Mouse (Mus musculus) urinary bladder, postnatal 36 days (tissue): ENCODE results near the gene Ddt.

Experiments
- DNase-seq, 2 experiments: peaks; one replicate each; pipeline ENCODE4 v3.0.0; 2022; ENCODE audit warnings: low spot score in 2 of 2, mixed read lengths in 1 of 2

Gene Ddt

DNA sequence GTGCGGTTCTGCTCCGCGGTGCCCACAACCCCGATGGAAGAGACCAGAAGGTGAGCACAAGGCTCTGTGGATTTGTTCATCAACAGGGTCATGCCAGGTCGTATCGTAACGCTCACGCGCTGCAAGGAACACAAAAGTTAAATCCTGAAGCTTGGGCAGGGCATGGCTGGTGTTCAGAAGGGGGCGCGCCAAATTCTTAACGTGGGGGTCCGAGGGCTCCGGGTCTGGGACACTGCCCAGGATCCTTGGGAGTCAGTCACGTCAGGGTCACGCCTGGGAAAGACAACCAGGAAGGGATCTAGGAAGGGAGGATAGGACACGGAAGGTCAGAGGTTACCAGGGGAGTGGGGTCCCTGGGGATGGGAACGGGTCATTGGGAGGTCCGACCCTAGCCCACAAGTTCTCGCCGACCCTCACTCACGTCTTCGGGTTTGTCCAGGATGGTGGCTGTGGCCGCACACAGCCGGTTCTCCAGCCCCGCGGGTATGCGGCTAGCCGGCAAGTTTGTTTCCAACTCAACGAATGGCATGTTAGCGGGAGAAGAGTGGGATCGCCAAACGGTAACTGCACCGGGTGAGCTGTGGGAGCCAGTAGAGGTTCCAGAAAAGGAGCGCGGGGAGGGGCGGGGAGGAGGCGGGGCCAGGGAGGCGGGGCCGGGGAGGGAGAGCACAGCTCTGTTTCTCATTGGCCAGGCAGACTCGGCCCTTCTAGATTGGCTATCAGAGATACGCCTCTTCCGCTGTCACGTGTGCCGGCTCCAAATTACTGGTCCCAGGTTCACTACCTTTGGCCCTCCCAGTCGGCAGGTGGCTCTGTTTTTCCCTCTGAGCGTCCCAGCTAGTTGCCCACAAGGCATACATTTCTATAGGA is at the start of gene Ddt:
TSS of gene Ddt (minus strand) at position 620 of the 870 bp plus-strand sequence.
- DNase-seq = peak; percentile 68 to 82

DNA sequence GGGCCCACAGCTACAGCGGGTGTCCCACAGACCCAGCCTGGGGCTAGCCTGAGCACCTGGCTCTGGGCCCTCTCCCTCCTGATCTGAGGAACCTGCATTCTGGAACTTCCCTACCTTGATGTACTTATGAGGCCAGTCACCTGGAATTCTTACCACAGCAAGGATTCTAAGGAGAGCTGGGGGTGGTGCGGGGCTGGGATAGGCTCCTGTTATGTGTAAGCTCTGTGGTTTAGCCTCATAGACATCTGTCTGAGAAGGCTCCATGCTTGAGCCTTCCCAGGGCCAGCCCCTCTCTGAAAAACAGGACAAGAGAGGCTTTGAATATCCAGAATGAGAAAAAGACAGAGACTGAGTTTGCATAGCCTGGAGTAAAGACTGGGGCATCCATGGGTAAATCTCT is 49.2 kb upstream of the Ddt start, which contains the start of gene Gstt4:
TSS of gene Gstt4 (minus strand) at position 101 of the 400 bp plus-strand sequence.
- DNase-seq = no peak

DNA sequence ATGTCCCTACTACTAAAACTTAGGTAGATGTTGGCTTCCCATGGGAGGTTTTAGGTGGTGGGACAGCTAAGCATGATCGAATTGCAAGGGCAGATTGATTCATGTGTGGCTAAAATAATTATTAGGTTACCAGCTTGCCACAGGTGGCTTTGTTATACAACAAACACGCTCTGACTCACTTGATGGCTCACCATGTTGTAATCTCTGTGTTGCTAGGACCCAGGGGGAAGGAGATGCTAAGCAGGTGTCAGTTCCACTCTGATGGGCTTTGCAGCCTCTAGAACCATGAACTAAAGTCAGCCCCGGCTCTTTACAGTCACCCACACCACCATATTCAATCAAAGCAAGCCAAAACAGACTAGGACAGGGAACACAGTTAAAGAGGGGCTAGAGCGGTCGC is 46.7 kb upstream of the Ddt start:
- no peak for DNase-seq

DNA sequence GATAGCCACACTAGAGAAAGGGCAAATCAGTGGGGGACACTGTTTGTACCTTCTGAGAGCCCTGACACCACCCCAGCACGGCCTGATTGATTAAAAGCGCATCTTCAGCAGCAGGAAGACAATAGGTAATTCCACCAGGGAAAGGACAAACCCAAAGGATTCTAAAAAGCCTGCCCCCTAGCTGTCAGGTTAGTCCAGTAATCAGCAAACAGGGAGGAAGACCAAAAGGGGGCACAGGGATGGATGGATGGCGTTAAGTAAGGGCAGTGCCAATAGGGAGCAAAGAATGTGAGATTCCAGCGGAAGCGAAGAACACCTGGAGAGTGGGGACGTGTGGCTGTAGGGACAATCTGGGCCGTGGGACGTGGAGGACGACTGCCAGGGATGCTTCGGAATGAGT is 45.4 kb upstream of the Ddt start:
- DNase-seq = no peak

DNA sequence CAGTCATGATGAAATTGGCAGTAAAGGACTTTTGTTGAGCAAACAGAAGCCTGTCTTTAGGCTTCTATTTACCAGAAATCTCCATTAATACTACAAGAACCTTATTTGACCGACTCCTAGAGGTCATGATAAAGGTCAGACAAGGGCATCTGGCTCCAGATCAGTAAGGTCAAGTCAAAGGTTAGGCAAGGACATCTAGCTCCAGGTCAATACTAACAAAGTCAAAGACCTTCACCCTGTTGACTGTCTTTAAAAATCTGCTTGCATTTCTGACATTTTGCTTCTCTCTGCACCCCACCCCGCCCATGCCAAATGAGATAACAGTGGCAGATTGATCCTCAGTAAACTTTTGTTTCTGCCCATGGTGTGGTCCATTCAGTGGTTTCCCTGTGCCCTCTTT is 31.0 kb upstream of the Ddt start:
- DNase-seq = no peak

DNA sequence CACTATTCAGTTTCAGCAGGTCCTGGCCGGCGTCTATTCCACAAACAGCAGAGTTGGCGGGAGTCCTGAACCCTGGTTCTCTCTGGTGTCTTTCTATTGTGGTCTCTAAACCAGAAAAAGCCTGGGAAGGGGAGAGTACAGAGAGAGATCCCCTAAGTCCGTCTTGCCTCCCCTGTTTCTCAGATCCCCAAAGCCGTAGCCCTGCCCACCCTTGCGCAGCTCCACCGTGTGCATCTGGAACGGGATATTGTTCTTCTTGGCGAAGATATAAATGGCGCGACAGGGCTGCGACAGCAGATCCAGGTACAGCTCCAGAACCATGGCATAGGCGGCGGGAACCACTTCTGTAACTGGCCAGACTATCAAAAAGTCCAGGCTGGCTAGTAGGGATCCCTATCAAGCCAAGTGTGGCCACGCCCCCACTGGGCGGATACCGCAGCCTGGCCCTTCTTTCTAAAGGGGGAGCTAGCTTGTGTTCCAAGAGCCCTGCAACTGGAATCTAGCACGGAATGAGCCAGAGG is 25.0 kb upstream of the Ddt start, which contains the start of gene Gstt1:
TSS of gene Gstt1 (minus strand) at position 409 of the 521 bp plus-strand sequence.
- peak; percentile 66 to 76 for DNase-seq

DNA sequence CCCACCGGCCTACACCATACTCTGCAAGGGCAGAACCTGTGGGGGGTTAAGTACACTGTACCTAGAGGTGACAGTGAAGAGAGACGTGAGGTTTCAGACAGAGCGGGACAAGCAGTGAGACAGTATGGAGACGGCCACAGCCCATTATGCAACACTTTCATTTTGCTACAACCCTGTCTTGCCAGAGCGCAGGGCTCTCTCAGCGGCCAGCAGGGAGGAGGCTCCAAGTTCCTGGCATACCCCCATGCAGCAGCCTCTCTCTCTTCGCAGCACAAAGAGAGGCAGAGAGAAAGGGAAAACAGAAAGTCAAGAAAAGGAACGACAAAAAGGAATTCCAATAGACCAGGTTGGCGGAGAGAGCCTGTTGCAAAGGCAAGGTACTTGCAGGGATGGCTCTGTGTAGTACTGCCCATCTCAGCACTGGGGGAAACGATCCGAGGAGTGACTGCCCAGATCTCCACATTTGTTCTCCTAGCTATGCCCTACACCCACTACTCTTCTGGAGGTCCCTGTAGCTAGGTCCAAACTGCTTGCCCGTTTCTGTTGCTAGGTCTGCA is 24.5 kb upstream of the Ddt start:
- DNase-seq = peak; percentile 39 to 68

DNA sequence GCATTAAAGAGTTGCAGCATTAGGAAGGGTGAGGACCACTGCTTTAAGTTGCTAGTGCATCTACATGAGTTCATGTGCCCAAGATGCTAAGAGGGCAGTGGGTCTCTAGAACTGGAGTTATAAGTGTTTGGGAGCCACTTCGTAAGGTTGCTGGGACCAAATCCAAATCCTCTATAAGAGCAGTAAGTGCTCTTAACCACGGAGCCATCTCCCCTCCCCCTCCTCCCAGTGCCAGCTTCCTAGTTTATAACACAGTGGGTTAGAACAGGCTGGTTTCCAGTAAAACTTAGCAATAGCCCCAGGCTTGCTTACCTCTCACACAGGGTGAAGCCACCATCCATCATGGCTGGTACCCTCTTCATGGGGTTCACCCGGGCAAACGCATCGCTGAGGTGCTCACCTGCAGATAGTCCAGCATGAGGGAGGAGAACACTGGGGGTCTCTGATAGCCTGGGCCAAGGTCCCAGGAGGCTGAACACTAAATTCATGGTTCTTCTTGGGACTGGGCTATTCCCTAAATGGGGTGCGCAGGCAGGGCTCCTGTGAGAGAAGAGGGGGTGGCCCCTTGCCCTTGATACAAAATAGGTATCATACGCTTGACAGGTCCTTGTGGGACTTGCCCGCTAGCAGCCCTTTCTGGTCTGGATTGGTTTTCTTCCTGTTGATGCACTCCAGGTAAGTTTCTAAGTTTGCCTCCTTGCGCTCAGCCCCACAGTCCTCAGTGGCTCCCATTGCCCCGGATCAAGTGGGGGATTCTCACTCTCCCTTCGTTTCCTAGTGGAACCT is 23.7 kb upstream of the Ddt start:
- no peak for DNase-seq

DNA sequence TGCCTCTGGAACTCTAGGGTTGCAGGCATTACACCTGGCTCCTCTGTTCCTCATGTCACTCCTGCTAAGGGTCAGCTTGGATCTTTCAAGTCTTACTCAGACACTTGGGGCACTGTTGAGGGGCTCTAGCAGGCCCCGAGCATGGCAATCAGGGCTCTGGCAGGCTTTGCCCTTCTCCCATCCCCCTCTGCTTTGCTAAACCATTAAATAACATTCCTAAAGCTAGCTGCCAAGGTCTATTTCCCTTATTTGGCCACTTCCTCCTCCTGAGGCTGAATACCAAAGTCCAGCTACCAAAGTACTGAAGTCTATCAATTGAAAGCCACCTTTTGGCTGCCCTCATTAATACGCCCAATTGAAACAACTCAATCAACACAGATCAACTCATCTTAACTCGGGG is 21.7 kb upstream of the Ddt start:
- DNase-seq = no peak

DNA sequence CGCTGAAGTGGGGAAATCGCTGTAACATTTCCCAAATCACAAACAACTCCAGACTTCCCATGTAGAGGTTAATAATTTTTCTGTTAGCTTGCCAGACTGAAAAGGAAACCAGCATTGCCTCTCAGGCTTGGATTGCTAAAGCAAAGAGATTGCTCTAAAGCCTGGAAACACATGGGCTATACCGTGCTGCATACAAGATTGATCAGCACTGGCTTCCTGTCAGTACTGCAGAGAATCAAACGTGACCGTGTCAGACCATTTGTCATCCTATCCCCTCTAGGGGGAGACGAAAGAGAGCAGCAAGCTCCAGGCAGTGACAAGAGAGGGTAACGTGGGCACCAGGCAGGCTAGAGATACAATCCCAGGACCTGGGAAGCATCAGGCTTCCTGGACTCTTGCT is 17.6 kb upstream of the Ddt start:
- no peak for DNase-seq

DNA sequence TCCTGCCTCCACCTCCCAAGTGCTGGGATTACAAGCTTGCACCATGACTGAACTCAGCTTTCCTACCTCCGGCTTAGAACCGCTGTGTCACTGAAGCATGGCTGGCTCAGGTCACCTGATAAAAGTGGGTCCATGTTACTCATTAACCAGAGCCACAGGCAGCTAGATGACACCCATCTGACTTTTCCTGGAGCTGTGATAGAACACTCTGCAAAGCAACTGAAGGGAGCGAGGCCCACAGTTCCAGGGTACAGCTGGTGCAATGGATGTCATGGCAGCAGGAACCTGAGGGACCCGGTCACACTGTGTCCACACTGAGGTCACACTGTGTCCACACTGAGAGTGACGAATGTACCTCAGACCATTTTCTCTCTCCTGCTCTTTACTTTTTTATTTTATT is 16.6 kb upstream of the Ddt start:
- DNase-seq = no peak

DNA sequence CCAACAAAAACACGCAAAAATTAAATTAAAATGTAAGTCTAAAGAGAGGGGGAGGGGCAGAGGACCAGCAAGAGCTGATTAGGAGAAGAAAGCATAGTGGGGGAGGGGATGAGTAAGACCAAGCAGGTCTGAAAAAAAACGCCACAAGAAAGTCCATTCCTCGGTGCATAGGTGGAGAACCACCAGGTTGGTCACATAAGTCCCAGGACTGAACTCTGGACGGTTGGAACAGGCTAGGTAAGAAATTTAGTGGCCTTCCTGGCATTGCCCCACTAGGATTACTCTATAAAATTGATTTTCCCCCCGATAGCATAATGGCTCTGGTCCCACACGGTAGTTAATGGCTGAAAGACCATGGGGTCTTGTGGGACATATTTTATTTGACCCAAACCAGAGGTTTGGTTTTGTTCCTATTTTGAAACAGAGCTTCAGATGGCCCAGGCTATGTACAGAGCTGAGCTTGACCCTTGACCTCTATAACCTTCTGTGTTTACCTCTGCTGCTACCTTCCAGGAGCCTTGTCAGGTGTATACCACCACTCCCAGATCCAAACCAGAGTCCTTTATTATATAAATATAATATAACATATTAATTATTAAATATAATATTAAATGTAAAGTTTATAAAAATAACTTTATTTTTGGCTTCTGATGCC is 16.0 kb upstream of the Ddt start:
- DNase-seq = no peak

DNA sequence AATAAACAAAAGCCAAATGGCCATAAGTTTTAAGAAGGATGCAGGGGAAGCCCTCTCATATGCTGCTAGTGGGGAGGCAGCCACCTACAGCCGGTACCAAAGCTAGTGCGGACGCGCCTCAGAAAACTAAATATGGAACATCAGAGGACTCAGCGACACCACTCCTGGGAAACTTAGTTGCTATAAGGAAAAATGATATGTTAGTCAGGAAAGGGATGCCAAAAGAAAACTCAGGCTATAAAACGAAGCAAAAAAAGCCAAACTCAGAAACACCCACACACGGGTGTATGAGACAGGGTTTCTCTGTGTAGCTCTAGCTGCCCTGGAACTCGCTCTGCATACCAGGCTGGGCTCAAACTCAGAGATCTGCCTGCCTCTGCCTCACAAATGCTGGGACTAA is 15.1 kb upstream of the Ddt start:
- no peak for DNase-seq

DNA sequence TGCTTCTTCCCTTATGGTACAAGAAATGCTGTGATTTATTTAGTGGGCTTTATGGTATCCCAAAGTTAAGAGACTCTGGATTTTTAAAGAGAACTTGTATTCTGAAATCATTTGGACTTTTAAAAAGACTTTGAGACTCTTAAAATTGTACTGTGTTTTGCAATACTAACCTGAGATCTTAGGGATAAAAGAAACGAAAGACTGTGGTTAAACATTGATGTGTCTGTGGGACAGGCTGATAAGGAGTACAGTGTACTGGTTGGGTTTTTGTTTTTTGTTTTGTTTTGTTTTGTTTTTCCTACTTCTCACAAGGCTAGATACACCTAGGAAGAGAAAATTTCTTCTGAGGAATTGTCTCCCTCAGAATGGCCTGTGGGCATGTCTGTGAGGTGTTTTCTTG is 12.2 kb upstream of the Ddt start:
- no peak for DNase-seq

DNA sequence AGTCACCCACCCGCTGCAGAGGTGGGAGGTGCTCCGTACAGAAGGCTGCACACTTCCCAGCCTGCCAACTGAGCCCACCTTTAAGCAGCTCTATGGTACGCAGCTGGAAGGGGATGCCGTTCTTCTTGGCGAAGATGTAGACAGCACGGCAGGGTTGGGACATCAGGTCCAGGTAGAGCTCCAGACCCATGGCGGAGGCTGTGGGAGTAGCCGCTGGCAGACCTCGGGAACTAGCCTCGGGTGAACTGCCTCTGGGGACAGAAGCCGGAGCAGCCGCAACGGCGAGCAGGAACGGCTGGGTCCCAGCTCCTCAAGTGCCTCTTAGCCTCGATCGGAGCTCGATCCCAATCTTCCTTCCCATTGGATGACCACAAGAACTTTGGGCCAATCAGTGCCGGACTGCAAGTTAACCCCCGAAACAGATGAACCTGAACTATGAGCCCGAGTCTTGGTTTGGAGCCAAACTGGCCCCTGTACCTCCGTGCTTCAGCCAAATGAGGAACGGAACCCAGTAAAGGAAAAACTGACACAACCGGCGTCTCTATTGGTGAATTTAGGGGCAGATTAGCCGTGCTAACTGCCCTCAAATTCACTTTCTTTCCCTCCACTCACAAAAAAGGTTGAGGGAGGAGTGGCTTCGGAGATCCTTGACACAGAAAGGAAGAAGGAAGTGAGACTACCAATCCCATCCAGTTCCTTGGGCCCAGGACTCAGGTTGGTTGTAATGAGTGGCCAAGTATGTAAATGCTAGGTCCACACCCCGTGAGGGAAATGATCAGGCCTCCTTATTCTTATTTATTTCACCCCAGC is 7.8 kb upstream of the Ddt start, which contains the start of the genes Gm20441 and Gstt3:
TSS of gene Gm20441 (minus strand) at position 186 of the 810 bp plus-strand sequence.
TSS of gene Gstt3 (minus strand) at position 646 of the 810 bp plus-strand sequence.
- DNase-seq = peak; percentile 70 to 81

DNA sequence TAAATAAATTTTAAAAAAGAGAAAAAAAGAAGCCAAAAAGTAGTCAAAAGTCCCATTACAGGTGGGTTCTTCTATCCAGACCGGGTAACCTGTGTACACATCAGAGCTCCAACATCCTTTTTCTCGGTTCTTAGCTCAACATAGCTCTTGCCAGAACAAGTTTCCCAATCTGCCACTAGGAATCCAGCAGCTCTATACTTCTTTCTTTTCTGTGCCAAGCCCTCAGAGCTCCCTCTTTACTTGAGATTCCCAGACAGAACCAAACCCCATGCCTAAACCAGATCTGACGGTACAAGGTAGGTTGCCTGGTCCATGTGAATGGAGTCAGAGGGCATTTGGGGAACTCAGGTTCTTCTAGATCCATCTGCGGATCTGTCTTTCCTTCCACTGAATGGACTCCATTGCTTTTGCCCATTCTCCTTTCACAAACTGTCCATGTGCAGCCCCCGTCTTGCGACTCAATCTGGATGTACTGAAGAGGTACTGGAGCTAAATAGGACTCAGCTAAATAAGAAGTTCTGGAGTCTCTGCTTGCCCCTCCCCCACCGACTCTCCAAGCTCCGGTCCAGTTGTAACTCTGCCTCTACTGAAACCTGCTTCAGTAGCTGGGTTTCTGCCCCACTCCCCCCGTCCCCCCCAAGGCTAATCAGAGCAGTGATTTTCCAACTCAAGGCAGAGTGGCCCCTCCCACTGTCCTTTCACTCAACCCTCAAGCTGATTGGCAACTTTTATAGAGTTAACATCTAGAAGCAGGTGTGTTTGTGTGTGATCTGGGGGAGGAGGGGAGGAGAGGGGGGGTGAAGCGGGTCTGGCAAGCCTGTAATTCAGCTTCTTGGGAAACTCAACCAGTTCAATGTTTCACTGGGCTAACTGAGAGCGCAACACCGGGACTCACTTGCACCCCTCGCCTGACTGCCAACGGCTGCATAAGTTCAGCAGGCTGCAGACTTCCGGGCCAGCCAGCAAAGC is 6.3 kb upstream of the Ddt start:
- DNase-seq = peak; percentile 35 to 48

DNA sequence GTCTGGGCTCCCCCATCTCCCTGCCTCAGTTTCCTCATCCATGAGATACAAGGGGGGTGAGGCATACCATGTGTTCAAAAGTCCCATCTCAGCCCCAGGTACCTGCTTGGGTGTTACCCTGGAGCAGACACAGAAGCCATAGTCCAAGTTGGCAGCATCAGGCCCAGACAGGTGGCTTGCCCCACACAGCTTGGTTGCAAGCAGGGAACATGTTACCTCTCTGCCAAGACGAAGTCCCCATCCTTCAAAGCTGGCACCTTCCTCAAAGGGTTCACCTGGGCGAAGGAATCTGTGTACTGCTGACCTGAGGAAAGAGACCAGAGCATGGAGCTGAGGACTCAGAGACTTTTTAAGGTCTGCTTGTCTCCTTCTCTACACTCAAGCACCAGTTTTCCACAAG is 4.7 kb upstream of the Ddt start:
- no peak for DNase-seq

DNA sequence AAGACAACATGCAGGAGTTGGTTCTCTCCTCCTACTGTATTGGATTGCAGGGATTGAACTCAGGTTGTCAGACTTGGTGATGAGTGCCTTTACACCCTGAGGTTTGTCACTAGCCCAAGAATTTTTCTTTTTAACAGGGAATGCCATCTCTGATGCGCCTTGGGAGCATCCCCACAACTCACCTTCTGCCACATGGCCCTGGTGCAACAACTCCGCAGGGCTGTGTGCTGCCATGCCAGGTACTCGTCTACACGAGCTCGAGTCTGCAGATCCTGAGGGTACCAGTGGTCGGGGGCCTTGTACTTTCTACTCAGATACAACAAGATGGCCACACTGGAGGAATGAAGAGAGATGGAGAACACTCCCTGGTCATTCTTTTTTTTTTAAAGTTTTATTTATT is 3.3 kb upstream of the Ddt start:
- DNase-seq = no peak

DNA sequence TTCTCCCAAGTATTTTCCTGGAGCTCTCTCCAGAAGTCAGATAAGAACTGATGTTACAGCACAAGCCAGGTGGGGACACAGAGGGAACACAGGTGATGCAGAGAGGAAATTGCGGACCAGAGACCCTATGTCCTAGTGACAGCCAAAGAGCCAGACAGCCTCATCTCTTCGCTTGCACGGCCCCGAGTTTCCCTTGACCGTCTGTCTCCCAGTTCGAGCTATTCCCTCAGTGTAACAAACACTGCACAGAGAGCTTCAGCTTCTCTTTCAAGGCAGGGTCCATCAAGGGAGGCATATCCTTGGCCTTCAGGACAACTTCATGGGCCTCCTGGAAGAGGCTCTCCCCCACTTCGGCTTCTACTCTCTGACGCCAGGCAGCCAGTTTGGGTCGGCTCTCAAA is 1.4 kb upstream of the Ddt start:
- DNase-seq = no peak

DNA sequence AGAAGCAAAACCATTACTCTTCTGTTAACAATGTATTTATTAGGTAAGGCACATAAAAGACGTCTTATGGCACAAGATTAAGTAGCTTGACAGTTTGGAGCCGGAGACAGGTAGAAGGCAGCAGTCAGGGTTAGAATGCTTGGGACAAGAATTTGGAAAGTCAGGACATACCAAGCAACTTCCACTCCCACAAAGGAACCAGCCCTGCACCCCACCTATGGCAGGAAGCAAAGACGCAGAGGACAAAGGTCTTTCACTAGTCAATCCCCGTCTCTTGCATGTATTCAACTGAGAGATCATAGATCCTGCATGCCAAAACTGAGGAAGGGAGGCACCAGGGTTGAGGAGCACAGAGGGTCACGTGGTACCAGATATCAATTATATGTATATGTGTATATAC is 888 bp upstream of the Ddt start:
- DNase-seq = no peak
